12 mouse cellular contexts compared by ENCODE assay signal in genomic region chr7:125820233-125820632, GRCm38 (mm10).
DNase-seq lines count a peak whose midpoint lies in the region; ATAC-seq lines count a peak whose summit lies in the region.
"Had no signal": no experiment of that assay in that cellular context is flagged by ENCODE, and none has a peak within 500 bp of the region (broad histone marks: within the 10 kb centered on the region; RNA-seq: fewer than 3 reads in every experiment).

No protein-coding gene starts in this region.

- H3K4me3 ChIP-seq in heart, embryonic 15.5 days = no peak overlapping the region
- H3K4me3 ChIP-seq: midbrain, embryonic 10.5 days had no signal

- DNase-seq in adrenal gland, adult (ENCODE audit: inconsistent age in 2 of 2, low spot score in 1 of 2) = peak; percentile 24 to 70
- DNase-seq in adrenal gland, adult 8-10 months = no peak
- DNase-seq in heart, postnatal 4 days = no peak
- peak; percentile 24 for DNase-seq in lung, postnatal 10 days
- no peak for DNase-seq in lung, postnatal 4 days
- peak; percentile 5 for DNase-seq in telencephalon, adult 2 months (ENCODE audit: low read depth, low spot score)
- no peak for DNase-seq in frontal cortex, postnatal 25 days (ENCODE audit: low spot score in 2 of 2)
- DNase-seq: cerebellum, postnatal 25 days; thymus, adult 2 months had no signal

- 0 out of 2 replicates have a peak, but pooled peaks cover 5% of the 10 kb centered on the region for H3K36me3 ChIP-seq in heart, embryonic 15.5 days

- WGBS in heart, embryonic 15.5 days = 51% methylated on average over 2 of the region's 2 CpGs

- H3K27ac ChIP-seq in heart, embryonic 15.5 days = no peak overlapping the region
- H3K27ac ChIP-seq: midbrain, embryonic 10.5 days had no signal

- no peaks in the 10 kb centered on the region for H3K4me1 ChIP-seq in heart, embryonic 15.5 days (replicated peaks)

- no peak overlapping the region for H3K4me2 ChIP-seq in heart, embryonic 15.5 days

- H3K9me3 ChIP-seq in heart, embryonic 15.5 days (replicated peaks) = no peaks in the 10 kb centered on the region
- H3K9me3 ChIP-seq: midbrain, embryonic 10.5 days had no signal

- H3K9ac ChIP-seq in heart, embryonic 15.5 days = no peak overlapping the region

- 0 out of 2 replicates have a peak, but pooled peaks have one; percentile 34 for ATAC-seq in heart, embryonic 15.5 days (replicated peaks; ENCODE audit: insufficient number of reproducible peaks, insufficient read depth, low FRiP score, low read depth)
- ATAC-seq: Patski had no signal

- H3K27me3 ChIP-seq in heart, embryonic 15.5 days = no peaks in the 10 kb centered on the region
- H3K27me3 ChIP-seq: Patski had no signal

Comparison
In these comparisons a context has a peak if more than half of its experiments do, and no peak if none do; other contexts are left out.
1. DNase-seq: peak in adrenal gland, adult (2 of 2), lung, postnatal 10 days (single experiment) and telencephalon, adult 2 months (single experiment); none in adrenal gland, adult 8-10 months (single experiment), heart, postnatal 4 days (single experiment), lung, postnatal 4 days (0 of 2) and frontal cortex, postnatal 25 days (0 of 2).